Mouse (Mus musculus) lung, postnatal 10 days (tissue): ENCODE results near the gene Nemp2.
"Not testable (repeated sequence)": the region's sequence is repeated elsewhere in the genome, so short reads cannot be mapped to it uniquely, and the experiment has no call there.

Experiments
- DNase-seq: peaks from one replicate; pipeline ENCODE4 v3.0.0; 2021

The Nemp2 gene

DNA sequence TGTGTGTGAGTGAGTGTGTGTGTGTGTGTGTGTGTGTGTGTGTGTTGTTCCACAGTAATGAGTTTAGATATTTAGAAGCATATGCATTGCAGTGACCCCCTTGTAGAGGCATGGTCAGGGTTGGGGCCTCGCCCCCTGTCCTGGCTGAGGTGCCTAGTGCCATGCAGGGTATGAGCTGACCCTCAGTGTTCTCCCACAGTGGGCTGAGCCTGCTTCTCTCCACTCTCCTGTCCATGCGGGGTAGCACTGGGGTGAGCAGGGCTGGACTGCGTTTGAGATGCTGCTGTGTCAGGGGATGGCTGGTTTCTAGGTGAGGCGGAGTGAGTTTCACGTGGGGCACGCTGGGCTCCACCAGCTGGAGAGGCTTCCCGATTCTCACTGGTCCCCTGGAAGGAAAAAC is 27.7 kb downstream of the Nemp2 start:
- no peak for DNase-seq

DNA sequence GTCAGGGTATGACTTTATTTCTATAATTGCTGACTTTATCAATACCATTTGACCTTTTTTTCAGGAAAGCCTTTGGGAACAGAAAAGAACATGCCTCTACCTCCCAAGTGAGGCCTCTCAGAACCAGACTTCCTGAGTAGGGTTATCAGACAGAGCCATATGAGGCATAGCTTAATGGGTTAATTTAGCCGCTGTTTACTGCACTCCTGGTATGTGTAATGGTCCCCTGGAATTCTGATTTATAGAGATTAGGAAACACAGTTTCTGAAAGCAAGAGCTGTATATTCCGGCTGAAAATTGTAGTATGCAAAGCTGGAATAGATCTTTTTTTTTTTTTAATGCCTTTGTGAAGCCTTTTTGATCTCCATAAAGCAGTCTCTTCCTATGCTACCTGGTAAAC is 29.8 kb downstream of the Nemp2 start:
- no peak for DNase-seq

DNA sequence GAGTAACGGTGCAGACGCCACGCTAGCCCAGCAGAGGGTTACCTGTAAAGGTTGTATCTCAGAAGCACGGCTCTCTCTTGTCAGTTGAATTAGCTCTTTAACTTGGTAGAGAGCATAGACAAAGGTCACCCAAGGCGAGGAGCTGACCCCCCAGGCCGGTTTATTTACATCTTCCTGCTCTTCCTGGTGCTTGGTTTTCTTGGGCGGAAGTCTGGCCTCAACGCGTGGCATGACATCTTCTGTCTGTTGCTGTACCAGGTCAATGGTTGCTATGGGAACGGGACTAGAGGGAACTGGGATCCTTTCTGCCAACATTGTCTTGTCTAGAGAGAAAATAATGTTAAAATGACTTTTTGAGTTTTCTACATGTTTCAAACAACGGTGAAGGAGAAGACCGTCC is 30.3 kb downstream of the Nemp2 start:
- DNase-seq: peak; percentile 55

DNA sequence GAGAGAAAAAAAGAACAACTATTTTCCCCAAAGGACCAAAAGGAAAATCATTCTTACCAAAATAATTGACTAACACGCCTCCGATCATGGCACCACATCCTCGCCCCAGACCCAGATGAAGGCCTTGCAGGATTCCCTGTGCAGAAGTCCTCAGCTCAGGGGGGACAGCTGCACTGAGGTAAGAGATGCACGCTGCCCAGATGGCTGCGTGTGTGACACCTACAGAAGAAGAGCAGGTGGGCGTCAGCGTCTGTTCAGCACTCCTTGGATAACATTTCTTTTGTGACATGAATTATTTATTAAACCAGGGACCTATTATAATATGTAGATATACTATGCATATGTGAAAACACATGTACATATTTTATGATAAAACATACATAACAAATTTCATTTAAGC is 32.7 kb downstream of the Nemp2 start:
- no peak for DNase-seq

DNA sequence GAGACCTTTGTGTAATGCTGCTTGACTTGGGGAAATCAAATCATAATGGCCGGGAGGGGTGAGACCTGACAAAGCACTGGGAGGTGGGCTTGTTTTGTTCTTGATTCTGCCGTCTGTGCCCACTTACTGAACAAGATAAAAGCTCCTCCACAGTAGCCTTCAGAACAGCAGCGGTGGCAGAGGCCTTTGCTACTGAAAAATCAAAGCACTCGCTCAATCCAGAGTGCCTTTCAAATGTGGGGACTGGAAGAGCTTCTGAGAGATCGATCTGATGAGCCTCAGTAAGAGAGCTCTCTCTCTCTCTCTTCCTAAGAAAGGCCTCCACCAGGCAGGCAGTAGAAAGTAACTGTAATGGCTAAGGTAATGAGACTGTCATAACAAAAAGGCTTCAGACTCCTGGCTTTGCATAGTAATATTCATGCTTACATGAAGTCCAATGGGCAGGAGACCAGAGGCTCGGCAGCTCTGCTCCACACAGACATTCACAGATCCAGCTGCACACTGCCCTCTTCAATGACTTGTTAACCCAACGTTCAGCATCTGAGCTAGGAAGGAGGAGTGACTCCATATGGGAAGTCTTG is 38.3 kb downstream of the Nemp2 start:
- no peak for DNase-seq

DNA sequence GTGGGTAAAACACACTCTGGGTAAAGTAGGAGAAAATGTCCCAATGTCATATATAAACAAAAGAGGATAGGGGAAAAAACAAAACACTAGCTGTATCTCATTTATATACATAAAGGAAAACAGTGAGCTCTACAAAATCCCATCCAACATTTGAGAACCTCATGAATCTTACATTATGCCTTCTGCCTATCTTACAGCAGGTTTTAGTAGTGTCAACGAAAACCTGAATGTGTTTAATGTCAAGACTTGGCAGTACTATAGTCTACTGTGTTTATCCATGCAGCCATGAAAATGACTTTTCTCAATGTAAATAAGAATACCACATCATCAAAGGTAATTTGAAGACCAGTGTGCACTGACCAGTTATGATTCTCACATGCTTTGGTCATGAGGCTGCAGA is 39.4 kb downstream of the Nemp2 start:
- no peak for DNase-seq

DNA sequence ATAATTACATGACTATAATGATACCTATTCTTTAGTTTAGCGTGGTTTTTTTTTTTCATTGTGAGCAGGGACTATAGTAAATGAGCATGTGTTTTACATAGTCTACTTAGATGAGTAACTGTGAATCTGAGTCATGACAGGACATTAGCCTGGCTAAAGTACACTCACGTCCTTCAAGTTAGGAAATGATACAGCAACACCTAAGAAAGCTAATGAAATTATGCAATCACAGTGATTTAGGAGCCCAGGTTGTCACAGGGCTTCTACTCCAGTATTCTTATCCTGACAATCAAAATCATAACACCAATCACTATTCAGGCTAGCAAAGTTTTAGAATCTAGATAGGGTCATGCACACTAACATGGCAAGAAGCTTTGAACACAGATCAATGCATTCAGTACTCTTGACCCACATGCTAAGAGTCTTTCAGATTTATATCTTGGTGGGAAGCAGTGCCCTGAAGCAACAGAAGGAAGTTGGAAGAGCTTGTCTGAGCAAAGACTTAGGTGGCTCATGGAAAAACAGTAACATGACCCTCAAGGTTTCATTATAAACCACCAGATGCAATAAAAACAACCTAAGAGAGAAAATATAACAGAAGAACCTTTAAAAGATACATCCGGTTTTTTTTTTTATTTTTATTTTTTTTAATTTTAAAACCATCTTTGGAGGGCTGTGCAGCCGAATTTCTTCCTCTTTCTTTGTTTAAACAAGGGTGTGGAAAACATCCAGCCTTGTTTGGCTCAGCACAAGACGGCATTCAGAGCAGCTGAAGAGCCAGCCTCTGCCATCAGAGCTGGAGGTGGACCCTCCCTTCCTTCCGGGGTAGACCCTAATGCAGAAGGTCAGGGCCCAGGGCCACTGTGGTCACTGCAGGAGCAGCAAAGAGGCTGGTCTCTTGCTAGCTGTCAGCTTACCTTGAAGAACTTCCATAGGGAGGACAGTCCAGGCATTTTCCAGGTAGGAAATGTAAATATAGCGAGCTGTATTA is 45.4 kb downstream of the Nemp2 start:
- DNase-seq: peak; percentile 48

DNA sequence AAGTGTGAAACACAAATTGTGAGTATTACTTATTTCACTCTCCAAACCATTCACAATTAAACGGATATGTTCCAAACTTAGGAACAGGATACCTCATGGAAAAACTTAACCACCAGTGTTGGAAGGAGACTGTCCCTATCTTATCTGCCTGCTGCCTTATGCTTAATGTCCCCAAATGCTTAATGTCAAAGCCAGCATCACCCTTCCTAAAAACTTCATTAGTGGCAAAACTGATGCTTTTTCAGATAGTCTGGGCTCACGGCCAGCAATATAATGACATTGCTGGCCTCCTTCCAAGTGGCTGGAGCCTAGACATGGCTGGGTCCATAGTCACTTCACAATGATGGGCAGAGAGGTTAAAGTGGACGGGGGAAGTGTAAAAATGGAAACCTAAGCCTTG is 46.1 kb downstream of the Nemp2 start:
- peak; percentile 65 for DNase-seq

DNA sequence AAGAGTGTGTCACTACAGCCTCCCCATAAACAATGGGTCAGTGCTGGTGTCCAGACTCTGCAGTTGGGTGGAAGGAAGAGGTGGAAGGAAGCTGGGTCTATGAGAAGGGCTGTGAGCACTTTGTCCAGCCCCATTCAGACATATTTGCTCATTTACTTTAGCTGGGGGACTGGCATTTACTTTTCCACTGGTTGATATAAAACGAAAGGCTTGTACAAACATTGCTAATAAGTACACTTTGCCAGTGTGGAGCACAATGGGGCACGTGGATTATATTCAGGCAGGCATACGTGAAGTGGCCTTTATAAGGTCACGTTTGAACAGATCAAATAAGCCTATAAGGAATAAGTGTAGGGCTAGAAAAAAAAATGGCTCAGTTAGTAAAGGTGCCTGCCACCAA is 53.0 kb downstream of the Nemp2 start:
- DNase-seq: no peak

DNA sequence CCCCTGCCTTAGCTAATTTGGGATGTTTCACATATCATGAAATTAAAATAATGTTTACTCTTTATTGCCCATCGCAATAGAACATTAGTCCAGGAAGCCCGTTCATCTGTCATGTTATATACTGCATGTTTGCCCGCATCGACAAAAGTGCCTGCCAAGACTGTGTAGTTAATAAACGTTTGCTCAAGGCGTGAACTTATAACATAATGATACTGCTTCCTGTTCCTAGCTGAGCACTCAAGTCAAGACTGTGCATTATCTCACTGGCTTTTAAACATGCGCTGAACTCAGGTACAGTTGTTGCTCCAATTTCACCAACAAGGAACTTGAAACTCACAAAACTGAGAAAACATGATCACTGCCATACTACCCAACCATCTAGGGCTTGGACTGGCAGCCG is 57.1 kb downstream of the Nemp2 start:
- DNase-seq: no peak

DNA sequence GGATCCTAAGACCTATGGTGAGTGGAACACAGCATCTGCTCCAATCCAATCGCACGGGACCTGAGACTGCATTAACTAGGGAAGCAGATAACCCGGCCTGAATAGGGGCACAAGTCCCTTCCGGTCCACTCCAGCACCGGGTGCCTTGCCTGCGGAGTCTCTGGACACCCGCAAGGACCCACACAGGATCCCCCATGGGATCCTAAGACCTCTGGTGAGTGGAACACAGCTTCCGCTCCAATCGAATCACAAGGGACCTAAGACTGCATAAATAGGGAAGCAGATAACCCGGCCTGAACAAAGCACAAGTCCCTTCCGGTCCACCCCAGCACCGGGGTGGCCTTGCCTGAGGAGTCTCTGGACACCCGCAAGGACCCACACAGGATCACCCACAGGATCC is 64.0 kb downstream of the Nemp2 start:
- not testable (repeated sequence) for DNase-seq
